Mouse (Mus musculus) liver, postnatal 0 days (tissue): ENCODE measurements at regions not wholly inside any gene's neighbourhood (a gene's known extent, or its start where the extent isn't known, plus 50 kb on each side); places are given as distances from the start of the nearest gene placed in this dataset.

Source experiments
- ATAC-seq: fragments of 200-750 bp; cut with Nextera tagmentation; 2 replicates; pipeline ENCODE4 v1.8.0; 2017; ENCODE audit warnings: mild to moderate bottlenecking, moderate library complexity
- DNase-seq: peaks from one replicate; pipeline ENCODE4 v3.0.0-alpha.2; 2016
- H3K27ac ChIP-seq: fragments of 300-500 bp; sonication (generic); 2 replicates; pipeline ENCODE4 v1.5.1; 2014; ENCODE audit warnings: antibody characterized with exemption, moderate library complexity, mild to moderate bottlenecking, low read depth
- H3K27me3 ChIP-seq: fragments of 300-500 bp; sonication (generic); 2 replicates; pipeline ENCODE4 v1.6.1; 2014; ENCODE audit warnings: low read length, control low read depth, mixed read lengths; ENCODE audit not compliant: insufficient read depth
- H3K36me3 ChIP-seq: fragments of 300-500 bp; sonication (generic); replicated peaks from 2 replicates; pipeline ENCODE4 v1.6.1; 2014; ENCODE audit warnings: mild to moderate bottlenecking, control low read depth, low read length, moderate library complexity, mixed read lengths; ENCODE audit not compliant: insufficient read depth
- H3K4me1 ChIP-seq: fragments of 300-500 bp; sonication (generic); 2 replicates; pipeline ENCODE4 v1.6.1; 2014; ENCODE audit warnings: antibody characterized with exemption, mild to moderate bottlenecking, control low read depth; ENCODE audit not compliant: insufficient read depth
- H3K4me2 ChIP-seq: fragments of 300-500 bp; sonication (generic); 2 replicates; pipeline ENCODE4 v1.6.1; 2014; ENCODE audit warnings: low read depth, mild to moderate bottlenecking, low read length, moderate library complexity, mixed read lengths
- H3K4me3 ChIP-seq: fragments of 300-500 bp; sonication (generic); 2 replicates; pipeline ENCODE4 v1.5.1; 2014; ENCODE audit warnings: low read depth, low read length
- H3K9ac ChIP-seq: fragments of 300-500 bp; sonication (generic); replicated peaks from 2 replicates; pipeline ENCODE4 v1.6.1; 2014; ENCODE audit warnings: mild to moderate bottlenecking, moderate library complexity
- H3K9me3 ChIP-seq: fragments of 300-500 bp; sonication (generic); 2 replicates; pipeline ENCODE4 v1.6.1; 2016; ENCODE audit warnings: mild to moderate bottlenecking, control low read depth, low read length, mixed read lengths
- CTCF ChIP-seq: sonication (generic); IDR thresholded peaks from 2 replicates; pipeline ENCODE4 v1.5.1; 2016; ENCODE audit warnings: antibody characterized with exemption, low read depth
- EP300 ChIP-seq: IDR thresholded peaks from 2 replicates; pipeline ENCODE4 v1.6.1; 2016; ENCODE audit warnings: antibody characterized with exemption, low read depth, mild to moderate bottlenecking
- WGBS: fragments of 180-500 bp; shearing (Covaris S2); extraction: QIAGEN DNeasy Blood & Tissue Kit; methylation state at CpG from one replicate; pipeline ENCODE4 v1.1.7; 2014; ENCODE audit not compliant: insufficient replicate concordance; 5-methylcytosine and 5-hydroxymethylcytosine counted together

DNA sequence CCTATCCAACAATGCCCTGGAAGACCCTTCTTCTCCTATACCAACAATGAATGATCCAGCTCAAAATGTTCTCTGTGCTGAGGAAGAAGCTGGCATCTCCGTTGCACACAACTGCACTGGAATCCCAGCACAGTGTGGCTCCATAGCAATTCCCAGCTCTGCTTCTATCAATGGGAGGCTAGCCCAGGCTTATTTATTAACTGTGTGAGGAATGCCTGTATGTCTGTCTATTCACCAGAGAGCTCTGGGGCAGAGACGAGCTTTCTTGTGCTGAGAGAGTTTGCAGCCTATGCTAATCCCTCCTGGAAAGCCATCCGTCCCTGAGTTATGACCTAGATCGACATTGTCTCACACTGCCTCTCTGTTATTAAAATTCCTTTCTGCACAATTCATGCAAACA is 108.1 kb downstream of the Snx19 start:
- no peak for TF ChIP-seq CTCF
- no peak for TF ChIP-seq EP300
- H3K27me3 ChIP-seq = no peaks in the 10 kb centered on the region
- H3K4me1 ChIP-seq = no peaks in the 10 kb centered on the region
- no peaks in the 10 kb centered on the region for H3K36me3 ChIP-seq
- no peak overlapping the region for H3K9ac ChIP-seq
- no peak overlapping the region for H3K27ac ChIP-seq
- H3K4me3 ChIP-seq = no peak overlapping the region
- H3K4me2 ChIP-seq = no peak overlapping the region
- 77% methylated on average over 4 of the region's 4 CpGs for WGBS
- ATAC-seq (no peak), DNase-seq (no peak)
- H3K9me3 ChIP-seq = no peaks in the 10 kb centered on the region

DNA sequence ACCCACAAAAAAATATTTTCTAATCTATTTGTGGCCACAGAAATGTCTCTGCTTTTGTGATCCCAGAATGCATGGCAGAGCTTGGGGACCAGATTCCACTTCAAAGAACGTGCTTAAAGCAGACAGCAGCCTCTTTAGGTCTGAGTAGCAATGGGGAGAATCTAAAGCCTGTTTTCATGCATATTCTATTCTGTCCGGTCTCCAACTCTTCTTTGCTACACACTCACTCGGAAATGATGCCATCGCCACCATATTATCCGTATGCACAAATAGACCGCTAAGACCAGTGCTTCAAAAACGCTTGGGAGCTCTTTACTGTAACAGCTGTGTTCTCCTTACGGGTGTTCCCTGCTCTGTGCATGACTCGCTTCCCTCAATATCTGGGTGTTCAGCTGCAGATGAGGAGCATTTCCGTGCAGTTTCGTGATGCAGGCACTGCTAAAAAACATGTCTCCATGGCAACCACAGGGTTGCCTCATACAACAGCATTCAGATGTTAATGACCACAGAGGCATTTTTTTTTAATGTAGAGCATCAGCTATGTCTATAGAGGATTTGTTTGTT is 107.0 kb downstream of the Snx19 start:
- no peak for TF ChIP-seq CTCF
- no peak for TF ChIP-seq EP300
- no peaks in the 10 kb centered on the region for H3K36me3 ChIP-seq
- H3K9me3 ChIP-seq = no peaks in the 10 kb centered on the region
- H3K27ac ChIP-seq = no peak overlapping the region
- no peak overlapping the region for H3K4me2 ChIP-seq
- 72% methylated on average over 11 of the region's 11 CpGs for WGBS
- no peaks in the 10 kb centered on the region for H3K4me1 ChIP-seq
- H3K27me3 ChIP-seq = no peaks in the 10 kb centered on the region
- H3K9ac ChIP-seq = no peak overlapping the region
- ATAC-seq = no peak
- no peak for DNase-seq
- H3K4me3 ChIP-seq = no peak overlapping the region

DNA sequence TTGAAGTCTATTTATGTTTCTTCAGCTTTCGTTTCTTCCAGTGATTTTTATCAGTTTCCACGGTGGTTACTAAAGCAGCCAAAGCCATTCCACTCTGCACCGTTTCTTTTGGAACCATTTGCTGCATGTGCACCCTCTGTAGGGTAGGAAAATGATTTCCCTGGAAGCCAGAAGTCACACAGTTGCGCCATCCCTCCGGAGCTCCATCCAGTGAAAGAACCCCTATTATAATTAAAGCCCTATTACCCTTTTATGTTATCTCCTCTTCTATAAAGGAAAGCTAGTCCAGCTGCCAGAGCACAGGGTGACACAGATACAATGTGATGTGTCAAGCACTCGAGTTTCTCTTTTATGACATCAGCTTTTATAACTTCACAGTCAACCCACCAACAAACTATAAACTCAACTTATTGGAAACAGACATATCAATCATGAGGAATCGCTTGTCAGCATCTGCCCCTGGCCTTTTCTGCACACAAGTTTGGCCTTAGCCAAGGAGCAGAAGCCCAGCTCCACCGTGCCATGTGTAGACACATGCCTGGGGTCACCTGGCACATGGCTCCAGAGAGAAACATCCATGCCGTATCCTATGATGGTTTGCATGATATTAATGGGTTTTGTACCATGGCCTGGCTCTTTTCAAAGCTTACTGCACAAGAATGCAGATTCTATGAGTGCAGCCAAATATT is 106.3 kb downstream of the Snx19 start:
- TF ChIP-seq CTCF (no peak), EP300 (no peak)
- Histone ChIP-seq H3K36me3 (no peaks in the 10 kb centered on the region), H3K9me3 (no peaks in the 10 kb centered on the region), H3K4me2 (no peak overlapping the region), H3K4me3 (no peak overlapping the region), H3K9ac (no peak overlapping the region), H3K4me1 (no peaks in the 10 kb centered on the region), H3K27me3 (no peaks in the 10 kb centered on the region), H3K27ac (no peak overlapping the region)
- WGBS = 71% methylated on average over 9 of the region's 9 CpGs
- ATAC-seq (no peak), DNase-seq (no peak)

DNA sequence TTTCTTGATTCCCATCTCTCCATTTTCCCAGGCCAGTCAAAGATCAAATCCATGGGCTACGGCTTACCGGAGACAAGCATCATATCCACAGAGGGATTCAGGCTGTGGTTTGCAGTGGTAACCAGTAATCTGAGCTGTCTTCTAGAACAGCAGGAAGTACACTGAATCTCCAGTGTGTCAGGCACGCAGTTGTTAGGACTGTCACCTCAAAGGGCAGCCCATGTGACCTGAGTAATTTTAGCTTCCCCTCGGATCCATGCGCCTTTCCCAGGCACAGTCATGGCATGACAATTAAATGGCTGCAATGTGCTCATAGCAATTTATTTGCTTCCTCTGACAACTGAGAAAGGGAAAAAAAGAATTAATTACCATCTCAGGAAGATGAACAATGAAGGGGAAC is 98.2 kb downstream of the Snx19 start:
- ATAC-seq (no peak), DNase-seq (no peak)
- Histone ChIP-seq H3K27me3 (no peaks in the 10 kb centered on the region), H3K4me2 (no peak overlapping the region), H3K9me3 (no peaks in the 10 kb centered on the region), H3K4me1 (no peaks in the 10 kb centered on the region), H3K9ac (no peak overlapping the region), H3K27ac (no peak overlapping the region), H3K36me3 (no peaks in the 10 kb centered on the region), H3K4me3 (no peak overlapping the region)
- 68% methylated on average over 5 of the region's 5 CpGs for WGBS
- TF ChIP-seq CTCF (no peak), EP300 (no peak)

DNA sequence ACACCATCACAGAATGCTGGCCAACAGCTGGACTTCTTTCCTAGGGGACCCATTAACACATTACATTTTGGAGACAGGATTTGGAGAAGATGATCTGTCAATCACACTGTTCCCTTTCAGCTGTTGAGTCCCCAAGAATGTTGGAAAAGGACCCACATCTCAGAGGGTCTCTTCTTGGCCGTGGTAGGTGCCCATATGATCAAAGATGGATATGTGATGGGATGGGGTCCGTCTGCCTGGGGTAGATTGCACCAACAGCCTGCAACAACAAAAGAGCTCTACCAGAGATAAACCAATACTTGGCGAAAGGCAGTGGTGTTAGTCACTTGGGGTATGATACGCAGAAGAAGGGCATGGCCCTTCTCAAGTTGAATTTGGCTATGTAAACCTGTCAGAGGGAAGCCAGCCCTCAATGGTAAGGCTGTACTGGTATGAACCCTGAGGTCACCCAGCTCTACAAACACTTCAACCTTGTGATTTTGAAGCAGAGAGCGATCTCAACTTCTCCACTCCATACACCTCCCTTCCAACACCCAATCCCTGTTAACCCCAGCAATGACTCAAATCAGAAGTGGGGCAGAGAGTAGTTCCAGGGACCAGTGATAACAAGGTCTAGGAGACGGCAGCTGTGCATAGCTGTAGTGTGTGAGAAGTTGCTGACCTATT is 97.6 kb downstream of the Snx19 start:
- no peaks in the 10 kb centered on the region for H3K4me1 ChIP-seq
- H3K4me3 ChIP-seq = no peak overlapping the region
- no peak for ATAC-seq
- no peaks in the 10 kb centered on the region for H3K27me3 ChIP-seq
- TF ChIP-seq CTCF (no peak), EP300 (no peak)
- 79% methylated on average over 6 of the region's 6 CpGs for WGBS
- H3K9me3 ChIP-seq = no peaks in the 10 kb centered on the region
- no peak overlapping the region for H3K4me2 ChIP-seq
- H3K36me3 ChIP-seq = no peaks in the 10 kb centered on the region
- DNase-seq = no peak
- H3K9ac ChIP-seq = no peak overlapping the region
- no peak overlapping the region for H3K27ac ChIP-seq

DNA sequence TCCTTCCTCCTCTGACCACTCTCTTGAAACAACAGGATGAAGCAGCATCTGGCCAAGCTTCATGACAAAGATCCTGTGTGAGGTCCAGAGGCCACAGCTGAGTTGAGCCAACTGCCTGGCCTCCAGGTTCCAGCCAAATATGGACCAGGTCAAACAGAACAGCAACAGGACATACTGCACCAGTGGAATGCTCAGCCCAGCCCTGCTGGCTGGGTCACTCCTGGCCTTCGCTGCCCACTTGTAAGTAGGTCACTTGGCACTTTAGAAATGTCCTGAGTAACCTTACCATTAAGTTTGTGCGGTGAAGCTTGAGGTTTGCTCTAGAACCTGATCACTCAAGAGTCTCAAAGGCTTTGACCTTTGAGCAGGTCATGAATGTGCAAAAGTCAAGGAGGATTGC is 96.9 kb downstream of the Snx19 start:
- Histone ChIP-seq H3K4me2 (no peak overlapping the region), H3K4me3 (no peak overlapping the region), H3K36me3 (no peaks in the 10 kb centered on the region), H3K9ac (no peak overlapping the region), H3K27me3 (no peaks in the 10 kb centered on the region), H3K27ac (no peak overlapping the region), H3K9me3 (no peaks in the 10 kb centered on the region), H3K4me1 (no peaks in the 10 kb centered on the region)
- DNase-seq (no peak), ATAC-seq (no peak)
- 80% methylated on average over 2 of the region's 2 CpGs for WGBS
- TF ChIP-seq EP300 (no peak), CTCF (no peak)
